Mouse (Mus musculus) ES-E14 (cell line): ENCODE measurements at regions not wholly inside any gene's neighbourhood (a gene's known extent, or its start where the extent isn't known, plus 50 kb on each side); places are given as distances from the start of the nearest gene placed in this dataset.

Experiments
- DNase-seq: peaks from one replicate; pipeline ENCODE4 v3.0.0-alpha.2; 2013; ENCODE audit warnings: low read depth, low spot score
- H3K27ac ChIP-seq: 2 replicates; pipeline ENCODE4 v1.5.1; 2012; ENCODE audit warnings: low read depth, mild to moderate bottlenecking, low read length, moderate library complexity, mixed read lengths; ENCODE audit not compliant: poor library complexity, insufficient read depth, severe bottlenecking
- H3K36me3 ChIP-seq: 2 replicates; pipeline ENCODE4 v1.6.1; 2012; ENCODE audit warnings: mild to moderate bottlenecking, low read length, moderate library complexity, mixed read lengths; ENCODE audit not compliant: control insufficient read depth, poor library complexity, insufficient read depth, severe bottlenecking
- H3K4me1 ChIP-seq, 2 experiments: fragments of 150-350 bp in 1 of 2; sonication (generic) in 1 of 2; 2 replicates each; pipeline ENCODE4 v1.6.1; 2012; ENCODE audit warnings: low read length in 2 of 2, mild to moderate bottlenecking in 1 of 2, mixed read lengths in 1 of 2; ENCODE audit not compliant: control insufficient read depth in 2 of 2, insufficient read depth in 2 of 2, poor library complexity in 1 of 2
- H3K4me3 ChIP-seq, 2 experiments: fragments of 150-350 bp in 1 of 2; sonication (generic) in 1 of 2; 2 replicates each; pipeline ENCODE4 v1.5.1; 2012; ENCODE audit warnings: low read length in 2 of 2, low read depth in 1 of 2, mild to moderate bottlenecking in 1 of 2, mixed read lengths in 1 of 2; ENCODE audit not compliant: insufficient read depth in 1 of 2, poor library complexity in 1 of 2, severe bottlenecking in 1 of 2
- H3K9ac ChIP-seq: 2 replicates; pipeline ENCODE4 v1.6.1; 2012; ENCODE audit warnings: low read depth, mild to moderate bottlenecking, low read length, mixed read lengths; ENCODE audit not compliant: poor library complexity, insufficient read depth, severe bottlenecking
- H3K9me3 ChIP-seq: fragments of 150-350 bp; sonication (generic); 2 replicates; pipeline ENCODE4 v1.6.1; 2012; ENCODE audit warnings: low read depth, mild to moderate bottlenecking, low read length; ENCODE audit not compliant: control insufficient read depth, insufficient read depth
- CHD2 ChIP-seq: IDR thresholded peaks from 2 replicates; pipeline ENCODE4 v1.6.1; 2014; ENCODE audit warnings: mild to moderate bottlenecking, low read depth, low read length, inconsistent platforms
- HCFC1 ChIP-seq: IDR thresholded peaks from 2 replicates; pipeline ENCODE4 v1.6.1; 2012; ENCODE audit warnings: low read length, inconsistent platforms, borderline replicate concordance; ENCODE audit not compliant: insufficient read depth
- MAFK ChIP-seq: IDR thresholded peaks from 2 replicates; pipeline ENCODE4 v1.6.1; 2014; ENCODE audit warnings: mild to moderate bottlenecking, low read depth, low read length, inconsistent platforms; ENCODE audit not compliant: insufficient read depth
- ZC3H11A ChIP-seq: IDR thresholded peaks from 2 replicates; pipeline ENCODE4 v1.6.1; 2012; ENCODE audit warnings: low read depth, mild to moderate bottlenecking, inconsistent platforms, low read length, borderline replicate concordance
- ZNF384 ChIP-seq: IDR thresholded peaks from 2 replicates; pipeline ENCODE4 v1.6.1; 2012; ENCODE audit warnings: low read depth, low read length, inconsistent platforms
- in situ Hi-C, 2 experiments: fragments of 600-800 bp; cut with MboI; formaldehyde crosslinking; loops; one replicate each; pipeline ENCODE4 v1.15.1; 2025; ENCODE audit warnings: low sequenced_read_pairs in 2 of 2, inconsistent platforms in 1 of 2; ENCODE audit not compliant: unreplicated experiment in 2 of 2

DNA sequence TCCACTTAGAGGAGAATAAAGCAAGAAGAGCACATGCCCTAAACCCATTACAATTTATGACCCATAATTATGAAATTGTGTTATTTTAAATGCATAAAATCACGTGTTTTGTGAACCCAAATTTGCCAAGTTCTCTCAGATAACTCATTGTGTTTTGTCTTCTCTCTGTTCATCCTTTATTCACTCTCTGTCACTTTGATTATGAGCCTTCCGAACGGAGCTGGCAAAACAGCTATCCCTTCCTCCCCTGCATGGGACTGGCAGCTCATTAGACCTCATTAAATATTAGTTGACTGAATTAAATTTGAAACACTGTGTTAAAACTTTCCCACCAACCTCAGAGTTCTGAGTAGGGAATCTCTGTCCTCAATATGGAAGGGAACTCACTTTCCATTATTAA, 587.2 kb downstream of the Tmem132b start:
- TF ChIP-seq CHD2 (no peak), HCFC1 (no peak), MAFK (no peak), ZNF384 (no peak), ZC3H11A (no peak)
- in situ Hi-C loops, result no loop called here
- no peaks in the 10 kb centered on the region for H3K36me3 ChIP-seq

DNA sequence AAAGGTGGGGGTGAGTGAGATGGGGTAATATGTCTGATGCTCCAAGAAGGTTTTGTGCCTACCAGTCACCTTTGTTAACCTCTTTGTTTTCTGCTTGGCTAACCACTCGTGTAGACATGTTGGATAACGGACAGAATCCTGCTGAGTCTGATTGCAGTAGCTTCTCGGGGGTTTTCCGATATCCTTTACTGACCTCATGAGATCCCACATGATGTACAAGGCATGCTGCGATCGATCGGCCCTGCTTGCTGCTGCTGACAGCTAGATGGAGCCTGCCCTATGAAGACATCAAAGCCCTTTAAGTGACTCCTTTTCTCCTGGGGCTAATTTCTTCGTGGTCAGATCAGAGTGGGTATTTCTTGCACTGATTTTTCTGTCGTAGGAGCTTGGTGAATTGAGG, 591.6 kb downstream of the Tmem132b start:
- DNase-seq, result no peak
- no peak for TF ChIP-seq MAFK
- TF ChIP-seq HCFC1, result no peak
- no peak for TF ChIP-seq CHD2
- no peak for TF ChIP-seq ZNF384
- no peak for TF ChIP-seq ZC3H11A
- in situ Hi-C loops, result no loop called here
- Histone ChIP-seq H3K4me3 (no peak overlapping the region), H3K9ac (no peak overlapping the region), H3K4me1 (no peaks in the 10 kb centered on the region), H3K9me3 (no peaks in the 10 kb centered on the region), H3K27ac (no peak overlapping the region), H3K36me3 (no peaks in the 10 kb centered on the region)

More for the DNA sequence above, 587.2 kb downstream of the Tmem132b start:
- H3K4me1 ChIP-seq, result 0 out of 4 replicates have a peak, but pooled peaks cover 0 to 1% of the 10 kb centered on the region in 2 experiments
- no peaks in the 10 kb centered on the region for H3K9me3 ChIP-seq
- H3K4me3 ChIP-seq, result no peak overlapping the region
- DNase-seq, result no peak
- H3K27ac ChIP-seq, result no peak overlapping the region
- no peak overlapping the region for H3K9ac ChIP-seq

DNA sequence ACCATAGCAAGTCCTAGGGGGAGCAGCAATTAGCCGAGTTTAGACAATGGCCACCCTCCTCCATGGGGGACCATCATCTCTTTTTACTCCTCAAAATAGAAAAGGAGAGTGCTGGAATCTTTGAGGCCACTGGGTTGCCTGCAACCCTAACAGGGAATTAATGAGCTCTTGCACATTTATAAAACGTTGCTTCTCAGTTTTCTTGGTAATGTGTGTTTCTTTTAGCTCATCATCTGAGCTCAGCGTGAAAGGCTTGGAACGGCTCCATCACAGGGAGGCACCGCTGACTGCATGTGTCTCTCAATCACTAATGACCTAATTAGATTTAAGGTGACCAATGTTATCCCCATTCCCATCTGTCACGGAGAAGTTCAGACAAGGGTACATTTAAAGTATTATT, 595.9 kb downstream of the Tmem132b start:
- TF ChIP-seq ZC3H11A, result no peak
- no peak for TF ChIP-seq CHD2
- no peak for TF ChIP-seq ZNF384
- TF ChIP-seq MAFK, result no peak
- TF ChIP-seq HCFC1, result no peak
- Histone ChIP-seq H3K9ac (no peak overlapping the region), H3K9me3 (no peaks in the 10 kb centered on the region), H3K36me3 (no peaks in the 10 kb centered on the region), H3K4me1 (no peaks in the 10 kb centered on the region), H3K27ac (no peak overlapping the region), H3K4me3 (no peak overlapping the region)
- in situ Hi-C loops, result no loop called here
- no peak for DNase-seq

DNA sequence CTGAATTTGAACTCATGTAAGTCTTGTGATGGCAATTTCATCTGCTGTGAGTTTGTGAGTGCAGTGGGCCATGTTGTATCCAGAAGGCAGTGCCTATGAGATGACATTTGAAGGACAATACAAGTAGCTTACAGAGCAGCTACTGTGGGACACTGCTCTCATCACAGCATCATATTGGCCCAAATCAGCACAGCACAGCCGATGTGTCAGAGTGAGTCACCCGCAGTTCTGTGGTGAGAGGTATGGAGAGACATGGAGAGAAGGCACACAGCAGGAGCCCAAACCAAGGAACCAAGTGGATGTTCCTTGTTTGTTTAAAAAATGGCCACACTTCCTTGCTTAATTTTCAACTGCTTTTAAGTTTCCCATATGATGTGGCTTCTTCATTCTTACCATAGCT, 617.3 kb downstream of the Tmem132b start:
- TF ChIP-seq CHD2, result no peak
- TF ChIP-seq MAFK, result no peak
- TF ChIP-seq ZC3H11A, result no peak
- TF ChIP-seq HCFC1, result no peak
- TF ChIP-seq ZNF384, result no peak
- no peaks in the 10 kb centered on the region for H3K4me1 ChIP-seq
- DNase-seq, result no peak
- no peak overlapping the region for H3K27ac ChIP-seq
- H3K9me3 ChIP-seq, result no peaks in the 10 kb centered on the region
- H3K36me3 ChIP-seq, result no peaks in the 10 kb centered on the region
- in situ Hi-C loops, result no loop called here
- H3K9ac ChIP-seq, result no peak overlapping the region
- H3K4me3 ChIP-seq, result no peak overlapping the region

DNA sequence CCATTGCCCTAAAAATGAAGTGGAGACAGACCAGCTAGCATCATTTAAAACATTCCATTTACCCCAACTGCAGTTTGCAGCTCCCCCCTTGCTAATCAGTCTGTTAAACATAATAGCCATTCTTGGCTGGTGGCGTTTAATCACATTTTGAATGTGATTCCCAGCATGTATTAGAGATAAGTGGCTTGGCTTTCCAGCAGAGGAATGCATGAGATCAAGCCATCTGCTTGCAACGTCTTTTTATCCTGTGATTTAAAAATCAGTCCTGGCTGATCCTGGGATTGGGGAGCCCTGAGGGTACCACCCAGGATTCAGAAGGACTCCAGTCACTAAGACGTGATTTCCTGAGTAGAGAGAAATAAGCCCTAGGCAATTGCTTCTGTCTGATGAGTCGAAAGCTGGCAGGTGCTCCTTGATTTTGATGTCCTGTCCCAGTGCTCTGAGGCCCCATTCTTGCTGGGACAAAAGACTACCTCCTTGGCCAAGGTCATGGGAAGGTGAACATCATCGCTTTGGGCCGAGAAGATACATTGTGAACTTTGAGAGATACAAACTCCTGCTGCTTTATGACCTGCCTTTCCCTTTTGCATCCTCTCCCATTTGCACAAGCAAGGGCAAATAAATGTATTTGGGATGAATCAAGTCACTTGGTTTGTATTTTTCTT, 623.8 kb downstream of the Tmem132b start:
- in situ Hi-C loops, result no loop called here
- Histone ChIP-seq H3K36me3 (no peaks in the 10 kb centered on the region), H3K4me1 (peaks cover 0 to 3% of the 10 kb centered on the region in 2 experiments; a peak in 1 of 4 replicates), H3K27ac (no peak overlapping the region), H3K9ac (no peak overlapping the region), H3K4me3 (no peak overlapping the region), H3K9me3 (no peaks in the 10 kb centered on the region)
- TF ChIP-seq ZNF384, result no peak
- no peak for TF ChIP-seq CHD2
- no peak for TF ChIP-seq HCFC1
- TF ChIP-seq MAFK, result no peak
- DNase-seq, result peak; percentile 40
